Mouse (Mus musculus) erythroid progenitor cell, adult 5-6 weeks (primary cell): ENCODE measurements around the gene Pik3r1. TPM values are rescaled to one million over a fixed set of nuclear protein-coding genes. Genes with fewer than 3 reads are reported as not detected.
A peak's percentile ranks its signal among the peaks of the same experiment; 100 is the strongest.

Source experiments
- ATAC-seq: replicated peaks from 2 replicates; pipeline ENCODE4 v1.8.0; 2016; ENCODE audit warnings: moderate number of reproducible peaks, mild to moderate bottlenecking, moderate TSS enrichment, inconsistent platforms; ENCODE audit not compliant: poor library complexity, low FRiP score, severe bottlenecking
- total RNA-seq, 2 experiments: library from RNA; stranded (forward) in 1 of 2; stranded (reverse) in 1 of 2; fragments of 150-400 nt in 1 of 2; fragments of 186-747, 209-891 nt in 1 of 2; gene quantifications; 2 replicates each; pipeline versions ENCODE4 v1.2.3 to v1.2.4; 2015 to 2017; ENCODE audit warnings: low replicate concordance in 2 of 2

Pik3r1 gene
- total RNA-seq, 2 experiments from 2014 or later, result 126 to 173 TPM

GRCm38 (mm10) chr13:101692239-101692784 lies 75.7 kb downstream of the Pik3r1 start:
- peak; percentile 64 for ATAC-seq

- ATAC-seq, result no peak
Observed at GRCm38 (mm10) chr13:101691669-101692068, 76.3 kb downstream of the Pik3r1 start.

GRCm38 (mm10) chr13:101690911-101691655 lies 76.9 kb downstream of the Pik3r1 start:
- ATAC-seq, result no peak

GRCm38 (mm10) chr13:101690167-101690566 lies 77.8 kb downstream of the Pik3r1 start:
- no peak for ATAC-seq

- no peak for ATAC-seq
Observed at GRCm38 (mm10) chr13:101686256-101686655, 81.8 kb downstream of the Pik3r1 start.

- 0 out of 2 replicates have a peak, but pooled peaks have one; percentile 16 for ATAC-seq
Observed at GRCm38 (mm10) chr13:101684706-101685105, 83.3 kb downstream of the Pik3r1 start.

GRCm38 (mm10) chr13:101682378-101682777 lies 85.6 kb downstream of the Pik3r1 start:
- ATAC-seq, result no peak

- ATAC-seq, result no peak
Observed at GRCm38 (mm10) chr13:101680083-101680482, 87.9 kb downstream of the Pik3r1 start.

- ATAC-seq, result no peak
Observed at GRCm38 (mm10) chr13:101678984-101679383, 89.0 kb downstream of the Pik3r1 start.

GRCm38 (mm10) chr13:101678036-101678435 lies 90.0 kb downstream of the Pik3r1 start:
- ATAC-seq, result no peak

- no peak for ATAC-seq
Observed at GRCm38 (mm10) chr13:101673876-101674275, 94.1 kb downstream of the Pik3r1 start.

GRCm38 (mm10) chr13:101668859-101669258 lies 99.2 kb downstream of the Pik3r1 start:
- no peak for ATAC-seq

GRCm38 (mm10) chr13:101664010-101664409 lies 104.0 kb downstream of the Pik3r1 start:
- ATAC-seq, result 0 out of 2 replicates have a peak, but pooled peaks have one; percentile 28

GRCm38 (mm10) chr13:101662900-101663299 lies 105.1 kb downstream of the Pik3r1 start:
- ATAC-seq, result no peak

- ATAC-seq, result peak; percentile 68
Observed at GRCm38 (mm10) chr13:101661567-101661966, 106.5 kb downstream of the Pik3r1 start.

- ATAC-seq, result no peak
Observed at GRCm38 (mm10) chr13:101660187-101660586, 107.8 kb downstream of the Pik3r1 start.

GRCm38 (mm10) chr13:101652131-101652530 lies 115.9 kb downstream of the Pik3r1 start:
- no peak for ATAC-seq

- no peak for ATAC-seq
Observed at GRCm38 (mm10) chr13:101641632-101642031, 126.4 kb downstream of the Pik3r1 start.

GRCm38 (mm10) chr13:101635837-101636236 lies 132.2 kb downstream of the Pik3r1 start:
- no peak for ATAC-seq

GRCm38 (mm10) chr13:101634420-101634819 lies 133.6 kb downstream of the Pik3r1 start:
- no peak for ATAC-seq

GRCm38 (mm10) chr13:101633620-101634019 lies 134.4 kb downstream of the Pik3r1 start:
- ATAC-seq, result peak; percentile 62
